Comparison of ENCODE assay signal across 8 mouse cellular contexts in the genomic region with DNA sequence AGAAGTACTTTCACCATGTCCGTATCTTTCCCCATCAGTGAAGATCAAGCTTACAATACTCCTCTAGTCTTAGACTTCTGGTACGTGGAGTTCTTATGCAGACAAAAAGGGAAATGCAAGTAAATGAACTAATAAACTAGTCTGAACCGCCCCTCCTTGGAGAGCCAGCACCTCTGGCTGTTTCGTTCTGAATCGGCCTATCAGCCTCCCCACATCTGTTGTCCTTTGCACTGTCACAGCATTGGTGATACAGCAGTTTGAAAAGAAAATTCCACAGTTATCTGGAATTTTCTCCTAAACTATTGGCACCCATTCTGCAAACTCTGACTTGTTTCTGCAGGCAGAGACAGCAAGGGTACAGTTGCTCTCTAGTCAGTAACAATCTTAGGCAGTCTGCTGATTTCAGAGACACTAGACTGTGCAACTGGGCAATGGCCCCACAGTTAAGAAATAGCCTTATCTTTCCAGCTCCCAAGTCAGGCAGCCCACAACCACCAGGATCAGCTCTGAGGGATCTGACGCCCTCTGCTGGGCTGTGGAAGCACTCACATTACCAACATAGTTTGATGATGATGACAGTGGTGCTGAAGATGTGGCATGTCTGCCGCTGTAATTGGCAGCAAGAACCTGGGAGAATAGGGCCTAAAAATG.
A peak's percentile ranks its signal among the peaks of the same experiment; 100 is the strongest.
DNase-seq lines count a peak whose midpoint lies in the region; ATAC-seq and TF ChIP-seq lines count a peak whose summit lies in the region.

No protein-coding gene starts in this region.

- no peak overlapping the region for H3K27ac ChIP-seq in kidney, embryonic 15.5 days
- no peak overlapping the region for H3K27ac ChIP-seq in bone marrow, adult 2 months (ENCODE audit: control insufficient read depth, insufficient read depth, low read depth, low read length, poor library complexity)

- no peak for TF ChIP-seq POLR2A in bone marrow, adult 2 months (IDR thresholded peaks at IDR 0.05; ENCODE audit: borderline replicate concordance, control insufficient read depth, low read depth, low read length)

- 0 out of 2 replicates have a peak, but pooled peaks cover 3% of the 10 kb centered on the region for H3K36me3 ChIP-seq in kidney, embryonic 15.5 days

- H3K4me2 ChIP-seq in kidney, embryonic 15.5 days: no peak overlapping the region

- H3K4me1 ChIP-seq in kidney, embryonic 15.5 days: peaks cover 14% of the 10 kb centered on the region; the same call in 1 of the 2 replicates
- peaks cover 2% of the 10 kb centered on the region; the same call in 1 of the 2 replicates for H3K4me1 ChIP-seq in bone marrow, adult 2 months (ENCODE audit: control insufficient read depth, insufficient read depth, low read length)

- 79% methylated on average over 7 of the region's 7 CpGs for WGBS in kidney, embryonic 15.5 days
- 58% methylated on average over 7 of the region's 7 CpGs for WGBS in bone marrow, adult 2 months

- H3K9ac ChIP-seq in kidney, embryonic 15.5 days: no peak overlapping the region

- no peaks in the 10 kb centered on the region for H3K9me3 ChIP-seq in kidney, embryonic 15.5 days (replicated peaks)

- H3K27me3 ChIP-seq in kidney, embryonic 15.5 days: no peaks in the 10 kb centered on the region

- peak; percentile 15 to 35 for DNase-seq in kidney, adult 8-10 months
- DNase-seq in ES-CJ7 (ENCODE audit: low read depth, low spot score): peak; percentile 81
- DNase-seq in fibroblast of lung, adult 2 months (ENCODE audit: low read depth): peak; percentile 17
- DNase-seq in kidney, postnatal 4 days: peak; percentile 64 to 74
- no peak for DNase-seq in Muller cell, postnatal 12 days (ENCODE audit: inconsistent ontology term)

- H3K4me3 ChIP-seq in kidney, embryonic 15.5 days (replicated peaks): no peak overlapping the region
- no peak overlapping the region for H3K4me3 ChIP-seq in bone marrow, adult 2 months (replicated peaks; ENCODE audit: control insufficient read depth, low read depth, low read length)

- ATAC-seq in kidney, embryonic 15.5 days (replicated peaks; ENCODE audit: low FRiP score): no peak
- peak; percentile 91 for ATAC-seq in megakaryocyte progenitor cell, adult 5-6 weeks (replicated peaks; ENCODE audit: poor library complexity)

- peak; percentile 81 for TF ChIP-seq CTCF in bone marrow, adult 2 months (IDR thresholded peaks at IDR 0.05; ENCODE audit: control insufficient read depth, insufficient read depth, low read length)
